Mouse (Mus musculus): ENCODE data around the gene Tusc2.

Gene Tusc2

GRCm38 (mm10) chr9:107587833-107588639 lies 25.0 kb downstream of the Tusc2 start:
- no peak for DNase-seq (ENCODE audit: low spot score)

- no peak for DNase-seq (ENCODE audit: low spot score)
Observed at GRCm38 (mm10) chr9:107590058-107590772, 27.2 kb downstream of the Tusc2 start.

- no peak for DNase-seq (ENCODE audit: low spot score)
Observed at GRCm38 (mm10) chr9:107590773-107591060, 27.7 kb downstream of the Tusc2 start.

GRCm38 (mm10) chr9:107593101-107593976 lies 30.3 kb downstream of the Tusc2 start:
- no peak for DNase-seq (ENCODE audit: low spot score)

- DNase-seq (ENCODE audit: low spot score) = no peak
Observed at GRCm38 (mm10) chr9:107594281-107595062, 31.4 kb downstream of the Tusc2 start.

- DNase-seq (ENCODE audit: low spot score) = no peak
Observed at GRCm38 (mm10) chr9:107596619-107597569, 33.8 kb downstream of the Tusc2 start.

DNA sequence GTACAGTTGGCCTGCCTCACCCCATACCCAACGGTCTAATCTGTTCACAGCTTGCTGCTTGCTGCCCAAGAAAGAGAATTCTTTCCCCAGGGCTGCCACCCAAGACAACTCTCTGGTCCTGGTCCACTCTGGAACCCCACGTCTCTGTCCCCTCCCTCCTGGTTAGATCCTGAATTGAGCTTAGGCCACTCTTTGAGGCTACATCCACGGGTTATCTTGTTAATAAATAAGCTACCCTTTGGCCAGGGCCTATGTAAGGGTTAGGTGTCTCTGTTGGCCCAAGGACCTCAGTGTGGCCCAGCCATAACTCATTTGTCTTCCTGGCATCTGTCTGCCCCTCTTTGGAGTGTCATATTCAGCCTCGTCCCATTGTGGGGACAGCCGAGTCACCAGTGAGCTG lies 35.3 kb downstream of the Tusc2 start:
- DNase-seq (ENCODE audit: low spot score) = no peak

DNA sequence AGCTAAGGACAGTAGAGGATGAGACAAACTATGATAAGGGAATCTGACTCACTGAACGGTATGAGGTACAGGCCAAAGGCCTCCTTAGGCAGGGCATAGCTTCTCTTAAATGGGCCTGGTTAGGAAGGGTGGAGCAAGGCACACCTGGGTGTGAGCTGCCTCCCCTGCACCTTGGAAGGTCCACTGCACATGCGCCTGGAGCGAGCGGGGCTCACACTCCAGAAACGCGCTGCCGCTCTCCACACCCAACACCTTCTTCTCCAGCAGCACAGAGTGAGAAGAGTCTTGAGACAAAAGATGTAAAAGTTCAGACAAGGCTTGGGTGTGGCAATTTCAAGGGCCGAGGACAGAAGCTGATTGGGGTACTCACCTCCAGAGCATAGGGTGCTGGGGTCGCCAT lies 36.4 kb downstream of the Tusc2 start:
- DNase-seq (ENCODE audit: low spot score) = no peak

DNA sequence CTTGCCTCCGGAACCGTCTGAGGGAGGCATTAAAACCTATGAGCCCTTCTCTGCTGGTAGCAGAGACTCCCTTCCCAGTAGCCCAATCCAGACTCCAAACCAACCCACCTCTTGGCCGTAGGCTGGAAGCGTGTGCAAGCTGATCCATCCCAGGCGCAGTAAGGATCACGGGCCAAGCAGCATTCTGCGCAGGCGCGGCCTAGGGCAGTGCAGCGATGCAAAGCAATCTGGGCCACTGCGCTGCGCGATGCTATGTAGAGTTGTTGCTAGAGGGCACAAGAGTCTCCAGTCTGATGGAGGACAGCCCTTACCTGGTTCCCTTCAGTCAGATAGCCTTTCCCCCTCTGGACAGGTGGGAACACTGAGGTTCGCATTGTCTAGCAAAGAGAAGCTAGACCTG lies 36.8 kb downstream of the Tusc2 start:
- no peak for DNase-seq (ENCODE audit: low spot score)

- DNase-seq (ENCODE audit: low spot score) = no peak
Observed at GRCm38 (mm10) chr9:107600745-107601144, 37.7 kb downstream of the Tusc2 start.

DNA sequence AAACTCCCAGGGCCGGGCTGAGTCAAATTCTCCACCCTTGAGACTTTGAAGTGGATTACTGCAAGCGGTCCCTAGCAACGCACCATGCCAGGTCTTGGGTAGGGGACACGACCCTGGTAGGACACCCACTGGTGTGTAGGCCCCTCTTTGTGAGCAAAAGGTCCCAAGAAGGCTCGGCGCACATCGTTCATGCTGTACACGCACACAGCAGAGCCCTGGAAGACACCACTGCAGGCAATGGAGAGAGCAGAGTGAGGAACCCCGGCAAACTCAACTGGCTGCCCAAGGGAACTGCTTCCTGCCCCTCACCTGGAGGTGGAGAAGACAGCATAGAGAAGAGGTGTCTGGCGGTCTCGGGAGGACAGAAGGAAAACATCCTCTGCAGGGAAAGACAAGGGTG lies 38.2 kb downstream of the Tusc2 start:
- DNase-seq (ENCODE audit: low spot score) = no peak

- peak; percentile 87 for DNase-seq (ENCODE audit: low spot score)
Observed at GRCm38 (mm10) chr9:107602068-107602648, 39.1 kb downstream of the Tusc2 start.

GRCm38 (mm10) chr9:107603251-107603650 lies 40.2 kb downstream of the Tusc2 start:
- no peak for DNase-seq (ENCODE audit: low spot score)

DNA sequence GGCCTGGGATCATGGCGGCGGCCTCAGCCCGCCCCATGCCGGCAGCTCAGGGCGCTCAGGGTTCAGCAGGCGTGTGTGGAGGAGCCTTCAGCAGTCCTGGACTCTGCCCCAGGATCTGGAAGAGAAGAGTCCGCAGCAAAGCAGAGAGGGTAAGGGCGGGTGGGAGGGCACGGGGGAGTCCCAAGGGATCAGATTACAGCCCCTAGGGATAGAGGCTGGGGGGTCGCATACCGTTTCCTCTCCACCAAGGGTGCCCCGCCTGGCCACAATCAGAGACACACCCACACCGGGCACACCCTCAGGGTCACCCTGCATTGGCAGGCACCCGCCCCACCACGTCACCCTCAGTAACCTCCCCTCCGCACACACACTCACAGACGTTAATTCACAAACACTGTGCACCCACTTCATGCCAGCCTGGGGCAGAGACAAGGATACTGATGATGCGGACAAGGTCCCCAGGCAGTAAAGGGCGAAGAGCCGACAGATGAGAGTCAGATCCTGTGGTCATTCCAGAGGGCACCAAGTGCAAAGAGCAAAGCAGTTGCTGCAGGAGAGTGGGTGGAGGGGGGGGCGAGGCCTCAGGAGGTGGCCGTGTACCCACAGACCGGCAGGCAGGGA lies 42.1 kb downstream of the Tusc2 start:
- no peak for DNase-seq (ENCODE audit: low spot score)

GRCm38 (mm10) chr9:107606591-107606990 lies 43.5 kb downstream of the Tusc2 start:
- no peak for DNase-seq (ENCODE audit: low spot score)

DNA sequence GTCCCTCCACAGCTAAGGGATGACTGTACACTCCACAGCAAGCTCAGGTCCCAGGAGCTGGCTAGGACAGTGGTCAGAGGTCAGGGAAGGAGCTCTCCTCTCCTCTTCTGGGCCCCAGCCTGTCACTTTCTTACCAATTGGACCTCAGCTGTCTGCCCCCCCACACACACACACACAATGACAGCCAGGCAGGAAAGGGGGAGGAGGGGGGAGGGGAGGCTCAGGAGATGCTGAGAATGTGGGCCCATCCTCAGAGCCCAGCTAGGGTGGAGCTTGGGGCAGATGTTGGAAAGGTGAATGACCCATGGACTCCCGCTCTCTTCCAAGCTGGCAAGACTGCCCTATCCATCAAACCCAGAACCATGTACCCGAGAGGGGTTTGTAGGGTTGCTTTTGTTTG lies 44.0 kb downstream of the Tusc2 start:
- DNase-seq (ENCODE audit: low spot score) = no peak

DNA sequence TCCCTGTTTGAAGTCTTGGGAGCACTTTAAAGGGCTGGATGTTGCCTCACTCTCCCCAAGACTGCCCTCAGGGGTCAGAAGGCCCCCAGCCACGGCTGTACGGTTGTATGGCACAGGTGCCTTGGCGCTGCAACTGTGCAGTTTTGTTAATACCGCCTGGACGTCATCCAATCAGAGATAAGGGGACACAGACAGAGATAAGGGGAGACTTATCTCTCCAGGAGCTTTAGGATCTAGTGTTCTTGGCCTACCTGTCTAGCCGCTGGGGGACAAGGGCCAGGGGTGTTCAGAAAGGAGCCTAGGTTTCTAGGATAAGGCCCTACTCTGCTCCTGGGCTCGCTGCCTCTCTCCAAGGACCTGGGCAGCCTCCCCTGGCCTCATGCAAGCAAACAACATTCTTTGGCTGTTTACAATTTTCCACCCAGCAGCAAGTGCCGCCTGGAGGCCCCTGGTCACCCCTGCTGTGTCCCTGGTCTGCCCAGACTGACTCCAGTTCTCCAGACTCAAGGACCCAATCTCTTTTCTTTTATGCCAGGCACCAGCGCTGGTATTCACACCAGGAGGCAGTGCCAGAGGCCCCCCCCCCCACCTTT lies 44.7 kb downstream of the Tusc2 start:
- DNase-seq (ENCODE audit: low spot score) = no peak

DNA sequence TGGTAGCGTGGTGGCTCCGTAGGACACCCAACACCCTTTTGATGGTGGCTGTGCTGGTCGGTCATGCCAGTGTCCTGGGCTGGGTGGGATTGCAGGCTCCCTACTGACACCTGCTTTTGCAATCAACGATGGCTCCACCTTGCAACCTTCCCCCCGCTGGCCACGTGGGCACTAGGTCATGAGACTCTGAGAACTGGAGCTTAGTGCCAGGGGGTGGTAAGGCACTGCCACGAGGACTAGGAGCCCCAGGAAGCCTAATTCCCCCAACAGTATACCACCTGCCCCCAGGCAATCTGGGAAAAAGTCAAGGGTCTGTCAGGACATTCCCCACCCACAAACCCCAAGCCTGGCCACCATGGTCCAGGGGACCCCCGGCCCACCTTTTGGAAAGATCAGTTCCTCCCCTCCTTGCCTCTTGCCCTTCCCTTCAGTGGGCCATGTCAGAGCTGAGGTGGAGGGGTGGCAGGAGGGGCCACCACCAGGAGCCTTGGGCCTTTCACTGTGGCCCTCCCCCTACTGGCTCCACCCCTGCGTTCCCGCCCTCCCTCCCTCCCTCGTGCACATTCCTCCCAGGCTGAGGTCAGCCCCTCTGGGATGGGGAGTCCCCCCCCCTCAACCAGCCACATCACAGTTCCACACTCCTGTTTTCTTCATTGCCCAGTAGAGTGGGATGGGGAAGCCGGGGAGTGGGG lies 45.8 kb downstream of the Tusc2 start, which contains the start of gene Sema3b:
Gene Sema3b, minus strand, starts transcription at position 489 of the 692 bp plus-strand sequence.
- no peak for DNase-seq (ENCODE audit: low spot score)

DNA sequence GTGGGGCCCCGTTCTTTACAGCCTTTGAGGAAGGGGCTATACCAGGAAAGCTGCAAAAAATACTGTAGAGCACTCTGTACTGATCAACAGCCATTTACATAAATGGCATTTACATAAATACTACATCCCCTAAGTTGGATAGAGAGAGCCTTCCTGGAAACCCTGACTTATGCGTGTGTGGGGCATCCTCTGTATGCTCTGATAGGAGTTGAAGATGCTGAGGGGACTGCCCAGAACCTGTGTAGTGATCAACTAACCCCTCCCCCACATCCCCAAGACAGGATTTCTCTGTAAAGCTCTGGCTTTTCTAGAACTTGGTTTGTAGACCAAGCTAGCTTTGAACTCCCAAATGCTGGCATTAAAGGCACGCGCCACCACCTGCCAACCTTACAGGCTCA lies 46.4 kb downstream of the Tusc2 start:
- DNase-seq (ENCODE audit: low spot score) = no peak

All from layer of hippocampus, adult 9-10 months (tissue).